Mouse (Mus musculus) CH12.LX (cell line): Measurements from ENCODE around the gene Trnt1.

Experiments used
- CHD2 ChIP-seq: IDR thresholded peaks from 2 replicates; pipeline ENCODE4 v1.6.1; 2011; ENCODE audit warnings: low read length, improper control_type of control experiment
- CTCF ChIP-seq, 2 experiments: IDR thresholded peaks in 1 of 2; conservative IDR thresholded peaks in 1 of 2; 2 replicates each; pipeline ENCODE4 v1.5.1; 2011 to 2012; ENCODE audit warnings: low read depth in 2 of 2, low read length in 2 of 2, improper control_type of control experiment in 1 of 2, inconsistent platforms in 1 of 2, mild to moderate bottlenecking in 1 of 2, moderate library complexity in 1 of 2
- EP300 ChIP-seq: IDR thresholded peaks from 2 replicates; pipeline ENCODE4 v1.6.1; 2011; ENCODE audit warnings: low read length, improper control_type of control experiment
- JUN ChIP-seq: IDR thresholded peaks from 2 replicates; pipeline ENCODE4 v1.6.1; 2011; ENCODE audit warnings: low read depth, mild to moderate bottlenecking, low read length, improper control_type of control experiment, moderate library complexity; ENCODE audit not compliant: insufficient read depth
- MAFK ChIP-seq: IDR thresholded peaks from 2 replicates; pipeline ENCODE4 v1.6.1; 2011; ENCODE audit warnings: low read length, improper control_type of control experiment; ENCODE audit not compliant: insufficient replicate concordance
- MEF2A ChIP-seq: IDR thresholded peaks from 2 replicates; pipeline ENCODE4 v1.6.1; 2014; ENCODE audit warnings: low read depth, mild to moderate bottlenecking, inconsistent platforms, low read length, improper control_type of control experiment, borderline replicate concordance
- MXI1 ChIP-seq: IDR thresholded peaks from 2 replicates; pipeline ENCODE4 v1.6.1; 2011; ENCODE audit warnings: mild to moderate bottlenecking, low read depth, low read length, improper control_type of control experiment
- MYC ChIP-seq: IDR thresholded peaks from 2 replicates; pipeline ENCODE4 v1.6.1; 2011; ENCODE audit warnings: low read depth, mild to moderate bottlenecking, improper control_type of control experiment, low read length
- POLR2A ChIP-seq: IDR thresholded peaks from 2 replicates; pipeline ENCODE4 v1.6.1; 2011; ENCODE audit warnings: low read depth, mild to moderate bottlenecking, improper control_type of control experiment, low read length
- POLR2AphosphoS2 ChIP-seq: IDR thresholded peaks from 2 replicates; pipeline ENCODE4 v1.6.1; 2011; ENCODE audit warnings: low read depth, low read length, improper control_type of control experiment
- TCF12 ChIP-seq: IDR thresholded peaks from 2 replicates; pipeline ENCODE4 v1.6.1; 2014; ENCODE audit warnings: low read depth, mild to moderate bottlenecking, inconsistent platforms, low read length, improper control_type of control experiment
- UBTF ChIP-seq: IDR thresholded peaks from 2 replicates; pipeline ENCODE4 v1.6.1; 2012; ENCODE audit warnings: low read depth, mild to moderate bottlenecking, inconsistent platforms, low read length, improper control_type of control experiment, moderate library complexity
- ZNF384 ChIP-seq: IDR thresholded peaks from 2 replicates; pipeline ENCODE4 v1.6.1; 2012; ENCODE audit warnings: low read depth, low read length, improper control_type of control experiment, inconsistent platforms

- TF ChIP-seq ZNF384 (no peak), CTCF (conservative IDR thresholded peaks at IDR 0.05 in 1 of 2, IDR thresholded peaks at IDR 0.05 in 1 of 2; ENCODE audit: low read depth in 2 of 2, low read length in 2 of 2) (no peak), MXI1 (peak; percentile 50; the same call in 1 of the 2 replicates), POLR2A (peak; percentile 40; the same call in 1 of the 2 replicates), MAFK (no peak), JUN (no peak), CHD2 (0 out of 2 replicates have a peak, but pooled peaks have one; percentile 13), TCF12 (no peak), UBTF (no peak), MEF2A (peak; percentile 2; the same call in 1 of the 2 replicates), MYC (no peak), EP300 (no peak), POLR2AphosphoS2 (no peak)
These were observed 25.3 kb downstream of the Trnt1 start for GRCm38 (mm10) chr6:106794094-106794814.
